Mouse (Mus musculus): ENCODE data around the gene D630003M21Rik.
A peak's percentile ranks its signal among the peaks of the same experiment; 100 is the strongest.

D630003M21Rik gene

DNA sequence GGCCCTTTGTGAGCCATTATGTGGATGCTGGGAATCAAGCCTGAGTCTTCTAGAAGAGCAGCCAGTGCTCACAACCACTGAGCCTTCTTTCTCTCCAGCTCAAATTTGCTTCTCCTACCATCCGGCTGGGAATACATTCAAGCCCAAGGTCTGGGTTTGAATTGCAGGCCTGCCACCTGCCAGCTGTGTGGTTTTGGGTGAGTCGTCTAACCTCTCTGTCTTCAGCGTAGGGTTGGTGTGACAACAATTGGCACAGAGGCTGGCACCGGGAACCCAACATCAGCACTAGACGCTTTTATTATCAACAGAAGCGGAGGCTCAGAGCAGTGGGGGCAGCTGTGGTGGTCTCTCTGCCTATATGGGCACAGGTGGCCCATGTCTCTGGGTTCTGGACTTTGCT is 30.2 kb downstream of the D630003M21Rik start:
- no peak for DNase-seq (ENCODE audit: extremely low spot score, low spot score)

DNA sequence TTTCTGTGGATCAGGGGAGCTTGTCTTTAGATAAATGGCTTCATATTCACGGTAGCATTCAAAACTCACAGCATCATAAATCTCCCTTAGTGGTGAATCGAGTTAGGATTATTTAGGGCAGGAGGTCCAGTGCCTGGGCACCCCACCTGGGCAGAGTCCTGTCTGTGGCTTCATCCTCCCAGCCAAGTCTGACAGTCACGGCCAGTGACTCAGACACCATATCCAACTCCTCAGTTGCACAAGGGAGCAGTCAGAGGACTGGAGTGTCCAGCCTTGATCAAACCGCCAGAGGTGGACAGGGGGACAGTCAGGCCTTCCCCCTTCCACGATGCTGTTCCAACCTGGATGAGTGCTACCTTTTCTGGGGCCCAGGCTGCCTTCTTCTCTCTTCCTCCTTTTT is 31.1 kb downstream of the D630003M21Rik start:
- DNase-seq (ENCODE audit: extremely low spot score, low spot score): no peak

DNA sequence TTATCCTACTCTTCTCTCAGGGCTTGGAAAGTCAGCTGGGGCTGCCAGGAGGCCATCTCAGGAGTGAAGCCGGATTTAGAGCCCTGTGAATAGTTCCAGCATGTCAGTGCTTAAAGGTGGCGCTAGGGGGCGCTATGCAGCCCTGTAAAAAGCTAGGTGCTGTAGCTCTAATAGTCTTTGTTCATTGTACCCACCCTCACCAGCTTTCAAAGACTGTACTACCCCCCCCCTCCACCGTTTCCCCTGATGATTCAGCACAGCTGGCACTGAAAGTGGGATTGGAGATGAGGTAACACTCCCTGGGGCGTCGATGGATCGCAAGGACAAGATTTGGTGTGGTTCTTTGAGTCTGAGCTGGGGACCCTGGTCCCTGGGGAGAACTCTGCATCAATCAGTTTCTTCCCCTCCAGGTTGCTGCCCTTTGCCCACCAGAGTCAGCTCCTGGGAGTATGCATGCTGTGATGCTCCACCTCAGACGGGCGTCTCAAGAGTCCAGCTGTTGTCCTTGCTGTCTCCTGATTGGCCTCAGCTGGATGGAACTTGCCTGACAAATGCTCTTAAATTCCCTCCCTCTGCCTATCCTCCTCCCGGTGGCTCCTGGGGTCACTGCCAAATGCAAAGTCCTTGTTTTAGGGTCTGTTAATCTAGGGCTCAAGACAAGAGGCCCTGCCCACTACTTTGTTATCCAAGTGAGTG is 33.9 kb downstream of the D630003M21Rik start:
- DNase-seq (ENCODE audit: extremely low spot score, low spot score): peak; percentile 53

DNA sequence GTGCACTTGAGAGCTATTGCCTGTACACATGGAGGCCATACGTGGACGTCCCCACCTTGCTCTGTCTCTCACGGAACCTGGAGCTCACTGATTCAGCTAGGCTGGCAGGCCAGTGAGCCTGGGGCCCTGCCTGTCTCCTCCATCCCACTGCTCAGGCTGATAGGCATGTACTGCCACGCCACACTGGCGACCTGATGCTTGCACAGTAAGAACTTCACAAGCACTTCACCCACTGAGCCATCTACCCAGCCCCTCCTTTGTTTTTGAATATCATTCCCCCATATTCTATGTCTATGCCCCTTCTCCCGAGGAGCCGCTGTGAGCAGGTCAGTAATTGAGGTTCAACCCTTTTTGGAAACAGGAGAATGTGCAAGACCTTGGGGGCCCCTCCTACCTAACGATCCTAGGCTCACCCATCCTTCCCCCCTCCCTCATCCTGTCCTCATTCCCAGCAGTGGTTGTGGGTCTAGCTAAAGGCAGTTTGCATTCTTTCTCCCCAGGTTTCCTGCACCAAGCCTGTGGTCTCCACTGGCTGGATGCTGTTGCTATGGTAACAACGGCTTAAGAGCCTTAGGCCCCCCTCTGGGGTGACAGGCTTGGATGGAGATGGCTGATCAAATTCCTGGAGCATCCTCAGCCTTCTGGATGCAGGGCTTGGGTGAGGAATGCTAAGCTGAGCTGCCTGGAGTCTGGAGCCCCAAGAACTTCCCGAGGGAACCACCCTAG is 35.2 kb downstream of the D630003M21Rik start:
- no peak for DNase-seq (ENCODE audit: extremely low spot score, low spot score)

DNA sequence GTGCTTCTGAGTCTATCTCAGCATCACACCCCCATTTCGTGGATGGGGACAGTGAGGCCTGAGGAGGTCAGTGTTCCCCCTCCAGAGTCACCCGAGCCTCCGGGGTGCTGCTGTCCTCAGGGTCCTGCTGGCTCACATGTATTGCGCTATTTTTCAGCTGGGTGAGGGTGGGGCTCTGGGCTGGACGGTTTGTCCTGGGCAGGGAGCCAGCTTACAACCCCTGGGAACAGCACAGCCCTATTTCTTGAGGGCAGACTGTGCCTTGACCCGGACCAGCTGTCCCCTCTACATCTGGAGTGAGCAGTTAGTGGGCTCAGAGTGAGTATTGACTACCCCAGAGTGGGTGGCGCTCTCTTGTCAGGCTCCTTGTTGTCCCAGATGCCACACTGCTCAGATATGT is 37.9 kb downstream of the D630003M21Rik start:
- DNase-seq (ENCODE audit: extremely low spot score, low spot score): no peak

DNA sequence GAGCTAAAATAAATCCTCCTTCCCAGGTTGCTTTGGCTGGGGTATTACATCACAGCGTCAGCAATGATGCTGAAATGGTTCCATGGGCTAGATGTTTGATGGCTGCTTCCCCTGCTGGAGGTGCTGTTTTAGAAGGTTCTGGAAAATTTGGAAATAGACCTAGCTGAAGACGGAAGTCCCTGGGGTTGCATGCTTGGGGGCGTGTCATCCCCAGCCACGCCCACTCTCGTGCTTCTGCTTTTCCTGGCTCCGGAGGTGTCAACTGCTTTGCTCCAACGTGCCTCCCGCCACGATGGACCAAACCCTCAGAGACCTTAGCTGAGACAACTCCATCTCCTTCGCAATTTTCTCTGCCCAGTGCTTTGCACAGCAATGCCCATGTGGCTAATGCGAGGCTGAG is 39.6 kb downstream of the D630003M21Rik start:
- DNase-seq (ENCODE audit: extremely low spot score, low spot score): no peak

DNA sequence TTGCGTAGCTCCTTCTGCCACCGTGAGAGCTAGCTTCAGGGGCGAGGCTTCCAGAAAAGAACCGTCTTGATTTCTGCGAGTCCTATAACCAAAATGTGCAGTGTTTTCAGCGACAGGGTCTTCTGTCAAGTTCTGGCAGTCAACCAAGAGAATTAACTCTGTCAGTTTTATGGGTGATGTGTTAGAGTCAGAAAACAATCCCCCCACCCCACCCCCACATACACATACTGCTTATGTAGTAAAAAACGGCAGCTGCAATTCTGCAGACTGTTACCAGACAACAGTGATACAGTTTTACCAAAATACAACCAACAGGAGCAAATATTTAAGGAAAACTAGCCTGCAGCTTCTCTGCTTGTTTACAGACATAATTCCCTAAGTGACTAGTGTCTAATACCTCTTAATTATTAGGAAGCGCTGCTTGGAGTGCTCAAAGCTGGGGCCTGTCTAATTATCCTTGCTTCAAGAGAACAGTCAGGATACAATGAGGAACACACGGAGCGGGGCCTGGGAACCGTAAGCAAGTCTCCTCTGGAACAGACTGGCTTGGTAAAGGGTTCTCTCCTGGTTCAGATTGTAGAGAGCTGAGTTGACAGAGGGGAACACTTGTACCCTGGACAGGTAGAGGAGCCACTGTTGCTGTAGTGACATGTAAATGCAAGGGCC is 42.7 kb downstream of the D630003M21Rik start:
- no peak for DNase-seq (ENCODE audit: extremely low spot score, low spot score)

DNA sequence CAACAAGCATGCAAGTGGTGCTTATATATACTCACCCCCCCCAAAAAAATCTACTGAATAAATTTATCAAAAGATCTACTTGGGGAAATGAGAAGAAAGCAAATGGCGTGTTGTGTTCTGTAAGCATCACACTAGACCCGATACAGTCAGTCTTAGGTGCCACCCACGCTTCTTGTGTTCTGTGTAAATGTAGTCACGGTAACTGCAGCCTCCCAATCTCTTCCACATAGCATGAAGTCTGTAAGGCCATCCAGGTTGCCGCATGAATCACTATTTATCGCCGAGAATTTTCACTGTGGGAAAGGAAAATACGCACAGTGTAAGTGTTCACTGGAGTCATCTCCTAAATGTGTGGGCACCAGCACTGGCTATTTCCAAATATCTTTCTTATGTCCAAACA is 45.8 kb downstream of the D630003M21Rik start:
- DNase-seq (ENCODE audit: extremely low spot score, low spot score): no peak

DNA sequence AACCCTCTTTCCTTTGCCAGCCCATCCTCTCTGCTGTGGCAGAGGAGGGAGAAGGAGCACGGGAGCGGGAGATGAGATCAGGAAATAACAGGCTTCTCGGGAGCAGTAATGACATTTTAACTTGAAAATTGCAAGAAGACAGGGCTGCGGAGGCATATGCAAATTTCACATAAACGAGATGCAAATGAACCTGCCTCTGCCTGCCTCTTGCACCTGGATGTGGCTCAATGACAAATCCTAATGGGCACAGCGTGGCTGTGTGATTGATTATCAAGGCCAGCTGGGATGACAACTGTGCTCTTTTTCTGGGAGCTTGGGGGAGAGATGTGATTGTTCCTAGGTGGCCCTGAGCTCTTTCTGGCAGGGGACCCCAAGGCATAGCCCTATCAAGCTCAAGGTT is 47.1 kb downstream of the D630003M21Rik start:
- no peak for DNase-seq (ENCODE audit: extremely low spot score, low spot score)

DNA sequence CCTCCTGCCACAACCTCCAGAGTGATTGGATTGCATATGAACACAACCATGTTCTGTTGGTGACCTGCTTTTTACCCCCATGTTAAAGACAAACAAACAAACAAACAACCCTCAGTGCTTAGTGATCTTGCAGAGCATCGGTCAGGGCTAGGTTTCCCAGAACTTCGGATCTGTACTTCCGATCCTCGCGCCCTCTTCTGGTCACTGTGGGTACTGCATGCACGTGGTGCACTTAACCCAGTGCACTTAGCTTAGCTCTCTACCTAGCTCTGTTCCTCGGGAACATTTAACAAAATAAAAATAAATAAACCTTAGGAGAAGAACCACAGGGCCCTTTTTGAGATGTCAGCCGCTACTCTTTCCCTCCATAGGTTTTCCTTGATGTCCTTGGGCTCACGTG is 48.2 kb downstream of the D630003M21Rik start:
- peak; percentile 75 for DNase-seq (ENCODE audit: extremely low spot score, low spot score)

DNA sequence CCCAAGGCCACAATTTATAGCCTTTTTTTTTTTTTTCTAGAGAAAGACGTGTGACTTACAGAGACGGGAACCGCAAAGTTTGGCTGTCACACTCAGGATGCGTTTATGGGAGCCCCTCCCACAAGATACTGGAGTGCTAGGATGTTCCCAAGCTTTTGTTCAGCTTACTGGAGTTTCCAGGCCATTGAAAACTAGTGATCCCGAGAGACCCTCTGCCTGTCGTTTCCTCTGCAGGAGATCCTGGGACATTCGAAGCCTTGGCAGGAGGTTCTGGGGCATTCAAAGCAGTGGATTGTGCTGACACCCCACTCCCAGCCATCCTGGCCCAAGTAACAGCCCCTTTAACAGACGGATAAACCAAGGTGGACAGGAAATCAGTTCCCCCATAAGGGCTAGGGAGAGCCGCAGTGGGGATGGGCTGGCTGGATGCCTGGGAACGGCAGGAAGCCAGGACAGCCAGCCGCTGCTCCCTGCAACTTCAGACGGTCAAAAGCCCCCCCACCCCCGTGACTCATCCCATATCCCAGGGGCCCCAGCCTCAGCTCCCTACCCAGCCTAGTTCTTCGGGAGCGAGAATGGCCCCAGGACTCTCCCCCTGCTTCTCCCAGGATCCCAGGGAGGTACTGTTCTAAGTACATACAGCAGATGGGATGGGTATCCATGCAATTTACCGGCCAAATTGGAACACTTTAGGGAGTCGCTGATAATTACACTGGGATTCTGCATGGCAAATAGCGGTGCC is 49.5 kb downstream of the D630003M21Rik start:
- no peak for DNase-seq (ENCODE audit: extremely low spot score, low spot score)

DNA sequence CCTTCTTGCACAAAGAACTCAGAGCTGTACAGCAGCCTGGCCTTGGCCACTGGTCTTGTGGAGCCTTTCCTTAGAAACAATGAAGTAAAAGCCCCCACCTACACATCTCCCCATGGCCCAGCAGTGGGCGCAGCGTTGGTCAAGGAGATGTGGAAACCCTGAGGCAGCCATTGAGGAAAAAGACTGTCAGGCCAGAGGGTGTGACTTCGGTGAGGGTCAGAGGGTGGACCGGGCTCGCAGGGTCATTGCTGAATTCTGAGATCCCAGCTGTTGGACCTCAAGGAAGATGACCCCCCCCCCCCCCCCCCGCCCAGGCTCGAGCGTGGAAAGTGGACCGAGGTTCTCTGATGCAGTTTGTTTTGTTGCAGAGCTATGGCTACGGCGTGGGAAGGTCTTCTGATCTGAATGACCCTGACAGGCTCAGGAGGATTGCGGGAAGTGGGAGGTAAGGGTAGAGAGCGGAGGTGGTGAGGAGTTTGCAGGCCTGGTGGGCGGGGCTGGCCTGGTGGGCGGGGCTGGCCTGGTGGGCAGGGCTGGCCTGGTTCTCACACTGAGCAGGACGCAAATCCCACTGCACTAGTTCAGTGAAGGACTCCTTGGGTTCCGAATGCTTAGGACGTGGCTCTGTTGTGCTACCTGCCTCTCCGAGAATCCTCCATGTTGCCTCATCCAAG is 50.2 kb downstream of the D630003M21Rik start:
- peak; percentile 79 for DNase-seq (ENCODE audit: extremely low spot score, low spot score)

DNA sequence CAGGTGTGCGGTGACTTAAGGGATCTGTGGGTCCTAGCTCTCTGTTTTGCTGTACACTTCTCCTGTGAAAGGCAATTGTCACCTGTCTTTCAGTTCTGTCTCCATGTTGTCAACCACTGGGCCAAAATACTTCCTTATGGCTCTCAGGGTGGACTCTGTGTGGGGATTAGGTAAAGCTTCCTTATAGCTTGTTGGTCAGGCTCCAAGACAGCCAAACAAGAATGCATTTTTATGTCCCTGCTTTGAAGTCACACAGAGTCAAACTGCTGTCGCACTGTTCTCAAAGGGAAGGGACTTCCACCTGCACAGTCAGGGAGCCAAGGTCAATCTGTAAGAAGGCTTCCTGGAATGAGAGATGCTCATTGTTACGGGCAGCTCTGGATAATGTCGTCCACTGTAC is 50.9 kb downstream of the D630003M21Rik start:
- DNase-seq (ENCODE audit: extremely low spot score, low spot score): no peak

DNA sequence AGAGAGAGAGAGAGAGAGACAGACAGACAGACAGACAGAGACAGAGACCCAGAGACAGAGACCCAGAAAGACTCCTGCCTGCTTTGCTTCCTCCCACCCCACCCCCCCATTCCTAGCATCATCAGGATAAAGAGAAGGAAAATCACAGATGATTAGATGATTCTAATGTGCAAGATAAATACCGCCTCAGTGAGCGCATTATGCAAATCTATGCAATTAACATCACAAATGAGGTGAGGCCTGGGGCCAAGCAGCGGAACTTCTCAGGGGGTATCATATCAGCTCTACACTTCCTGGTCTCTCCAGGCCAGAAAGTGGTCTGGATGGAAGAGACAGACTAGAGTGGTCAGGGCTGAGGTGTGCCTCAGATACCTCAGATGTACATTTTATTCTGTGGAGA is 51.4 kb downstream of the D630003M21Rik start:
- no peak for DNase-seq (ENCODE audit: extremely low spot score, low spot score)

DNA sequence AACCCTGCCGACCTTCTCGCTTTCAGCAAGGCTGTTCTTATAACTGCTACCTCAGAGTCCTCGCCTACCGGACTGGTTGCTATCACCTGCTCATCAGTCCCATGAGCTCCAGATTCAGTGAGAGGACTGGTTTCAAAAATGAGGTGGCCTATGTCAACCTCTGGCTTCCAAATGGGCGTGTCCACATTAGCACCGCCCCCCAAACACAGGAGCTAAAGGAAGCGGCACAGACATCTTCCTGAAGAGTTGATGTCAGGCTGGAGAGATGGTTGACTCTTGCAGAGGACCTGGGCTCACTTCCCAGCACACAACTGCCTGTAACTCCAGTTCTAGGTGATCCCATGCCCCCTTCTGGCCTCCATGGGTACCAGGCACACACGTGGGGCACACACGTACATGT is 52.3 kb downstream of the D630003M21Rik start:
- no peak for DNase-seq (ENCODE audit: extremely low spot score, low spot score)

DNA sequence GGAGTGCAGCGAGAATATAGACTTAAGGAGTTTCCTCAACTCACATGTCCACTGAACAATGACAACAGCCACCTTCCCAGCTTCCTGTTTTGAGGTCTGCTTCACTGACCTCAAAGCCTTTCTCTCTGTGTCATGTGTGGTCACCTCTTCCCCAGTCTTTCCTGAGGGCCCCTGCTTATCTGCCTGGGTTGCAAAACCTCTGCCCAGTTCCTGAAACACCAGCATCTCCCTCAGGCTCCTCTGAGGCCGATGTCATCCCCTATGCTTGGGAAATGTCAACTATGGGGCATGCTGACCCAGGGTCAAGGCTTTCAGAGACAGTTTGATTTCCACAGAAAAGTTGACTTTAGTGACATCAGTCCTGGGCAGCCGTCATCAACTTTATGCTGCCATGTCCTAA is 53.6 kb downstream of the D630003M21Rik start:
- DNase-seq (ENCODE audit: extremely low spot score, low spot score): no peak

DNA sequence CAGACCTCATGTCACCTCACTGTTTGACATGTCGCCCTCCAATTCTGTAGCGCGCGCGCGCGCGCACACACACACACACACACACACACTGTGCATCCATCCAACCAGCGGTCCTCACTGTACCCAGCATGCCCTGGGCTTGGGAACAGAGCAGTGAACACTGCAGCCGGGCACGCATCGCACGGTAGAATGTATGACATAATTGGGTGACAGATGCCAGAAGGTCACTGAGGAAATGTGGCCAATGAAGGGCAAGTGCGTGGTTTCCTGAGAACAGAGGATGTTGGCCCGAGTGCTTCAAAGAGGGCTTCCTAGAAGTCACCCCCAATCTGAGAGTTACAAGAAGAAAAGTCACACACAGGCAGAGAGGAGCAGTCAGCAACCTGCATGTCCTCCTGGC is 54.1 kb downstream of the D630003M21Rik start:
- DNase-seq (ENCODE audit: extremely low spot score, low spot score): no peak

DNA sequence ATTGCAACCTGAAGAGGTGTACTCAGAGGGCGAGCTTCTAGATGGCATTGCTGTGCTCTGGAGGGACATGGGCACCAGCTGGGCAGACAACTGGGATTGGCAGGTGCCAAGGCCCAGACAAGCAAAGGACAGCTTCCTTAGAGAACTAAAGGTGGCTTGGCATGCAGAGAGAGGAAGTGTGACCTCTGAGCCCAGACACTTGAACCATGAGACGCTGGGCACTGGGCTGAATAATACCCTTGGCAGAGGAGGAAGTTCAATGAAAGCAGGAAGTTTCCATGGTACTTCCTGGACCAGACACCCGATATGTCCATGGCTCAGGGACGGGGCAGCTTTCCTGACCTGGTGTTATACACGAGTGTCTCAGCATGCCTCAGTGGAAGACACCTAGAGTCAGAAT is 54.6 kb downstream of the D630003M21Rik start:
- no peak for DNase-seq (ENCODE audit: extremely low spot score, low spot score)

DNA sequence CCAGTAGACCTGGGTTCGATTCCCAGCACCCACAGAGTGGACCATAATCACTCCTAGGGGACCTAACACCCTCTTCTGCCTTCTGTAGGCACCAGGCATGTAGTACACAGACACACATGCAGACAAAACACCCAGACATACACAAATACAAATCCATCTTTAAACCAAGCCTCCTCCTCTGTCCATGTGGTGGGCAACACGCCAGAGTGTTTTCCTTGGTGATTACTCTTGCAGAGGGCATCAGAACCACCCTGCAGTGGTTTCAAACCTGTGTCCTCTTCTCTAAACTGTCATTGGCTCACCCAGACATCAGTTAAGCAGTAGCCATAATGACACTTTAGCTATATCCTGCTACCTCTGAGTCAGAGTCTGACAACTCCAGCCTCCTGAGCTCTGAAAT is 58.6 kb downstream of the D630003M21Rik start:
- DNase-seq (ENCODE audit: extremely low spot score, low spot score): no peak

DNA sequence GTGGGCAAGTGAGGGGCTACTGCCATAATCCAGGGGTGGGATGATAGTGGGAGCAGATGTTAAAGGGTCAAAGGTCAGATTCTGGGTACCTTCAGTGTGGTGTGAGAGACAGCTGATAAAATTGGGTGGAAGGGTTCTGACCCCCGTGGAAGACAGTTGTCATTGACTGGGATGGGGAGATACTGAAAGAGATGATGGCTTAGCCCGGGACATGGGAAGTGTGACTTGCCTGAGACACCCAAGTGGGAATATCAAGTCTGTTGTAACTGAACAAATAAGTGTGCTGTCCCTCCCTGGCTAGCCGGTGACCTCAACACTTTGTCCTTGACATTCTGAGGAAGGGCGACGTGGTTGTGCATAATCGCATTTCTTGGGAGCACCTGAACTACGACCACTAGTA is 59.3 kb downstream of the D630003M21Rik start:
- DNase-seq (ENCODE audit: extremely low spot score, low spot score): no peak

DNA sequence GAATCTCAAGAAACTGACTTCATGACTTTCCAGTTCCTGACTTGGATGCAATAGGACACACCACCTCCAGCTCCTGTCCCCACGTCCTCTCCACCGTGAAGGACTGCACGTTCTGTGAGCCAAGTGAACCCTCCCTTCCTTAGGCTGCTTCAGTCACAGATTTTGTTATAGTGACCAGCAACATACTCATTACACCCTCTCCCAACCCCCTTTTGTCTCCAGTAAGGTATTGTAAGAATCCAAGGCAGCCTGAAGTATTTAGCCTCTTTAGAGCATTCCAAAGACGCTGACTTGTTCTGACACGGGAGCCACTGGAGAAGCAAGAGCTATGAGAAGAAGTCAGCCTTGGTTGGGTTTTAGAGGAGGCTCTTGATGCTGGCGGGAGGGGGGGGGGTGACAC is 59.7 kb downstream of the D630003M21Rik start:
- DNase-seq (ENCODE audit: extremely low spot score, low spot score): no peak

All from neural tube, embryonic 10.5 days (tissue).